Mouse (Mus musculus): ENCODE measurements around the gene Pigp.

The Pigp gene

GRCm38 (mm10) chr16:94371301-94371931 is at the start of gene Pigp:
TSS of gene Pigp (minus strand) at chr16:94371842.
- peak; percentile 91 for DNase-seq (ENCODE audit: low read depth, low spot score)

- peak; percentile 9 for DNase-seq (ENCODE audit: low read depth, low spot score)
Observed at GRCm38 (mm10) chr16:94420498-94420897, 48.9 kb upstream of the Pigp start.

GRCm38 (mm10) chr16:94414151-94414550 is 42.5 kb upstream of the Pigp start:
- no peak for DNase-seq (ENCODE audit: low read depth, low spot score)

- DNase-seq (ENCODE audit: low read depth, low spot score), result no peak
Observed at GRCm38 (mm10) chr16:94412760-94413159, 41.1 kb upstream of the Pigp start.

GRCm38 (mm10) chr16:94412198-94412597 is 40.6 kb upstream of the Pigp start:
- no peak for DNase-seq (ENCODE audit: low read depth, low spot score)

- no peak for DNase-seq (ENCODE audit: low read depth, low spot score)
Observed at GRCm38 (mm10) chr16:94411287-94411686, 39.6 kb upstream of the Pigp start.

- DNase-seq (ENCODE audit: low read depth, low spot score), result no peak
Observed at GRCm38 (mm10) chr16:94402185-94402584, 30.5 kb upstream of the Pigp start.

- DNase-seq (ENCODE audit: low read depth, low spot score), result no peak
Observed at GRCm38 (mm10) chr16:94401636-94402035, 30.0 kb upstream of the Pigp start.

GRCm38 (mm10) chr16:94399141-94399540 is 27.5 kb upstream of the Pigp start:
- no peak for DNase-seq (ENCODE audit: low read depth, low spot score)

GRCm38 (mm10) chr16:94396641-94397040 is 25.0 kb upstream of the Pigp start:
- DNase-seq (ENCODE audit: low read depth, low spot score), result no peak

GRCm38 (mm10) chr16:94395051-94395450 is 23.4 kb upstream of the Pigp start:
- no peak for DNase-seq (ENCODE audit: low read depth, low spot score)

GRCm38 (mm10) chr16:94392299-94392698 is 20.7 kb upstream of the Pigp start:
- no peak for DNase-seq (ENCODE audit: low read depth, low spot score)

GRCm38 (mm10) chr16:94387690-94388089 is 16.0 kb upstream of the Pigp start:
- DNase-seq (ENCODE audit: low read depth, low spot score), result no peak

GRCm38 (mm10) chr16:94383277-94383676 is 11.6 kb upstream of the Pigp start:
- no peak for DNase-seq (ENCODE audit: low read depth, low spot score)

GRCm38 (mm10) chr16:94379386-94379785 is 7.7 kb upstream of the Pigp start:
- no peak for DNase-seq (ENCODE audit: low read depth, low spot score)

GRCm38 (mm10) chr16:94370915-94371300 is 734 bp downstream of the Pigp start:
- peak; percentile 69 for DNase-seq (ENCODE audit: low read depth, low spot score)

- peak; percentile 98 for DNase-seq (ENCODE audit: low read depth, low spot score)
Observed at GRCm38 (mm10) chr16:94370173-94370914, 1.3 kb downstream of the Pigp start, which contains the start of gene Ttc3. TSS of gene Ttc3 (plus strand) at chr16:94370618.

- DNase-seq (ENCODE audit: low read depth, low spot score), result peak; percentile 13
Observed at GRCm38 (mm10) chr16:94369596-94370172, 2.0 kb downstream of the Pigp start.

GRCm38 (mm10) chr16:94365435-94365834 is 6.2 kb downstream of the Pigp start:
- no peak for DNase-seq (ENCODE audit: low read depth, low spot score)

- DNase-seq (ENCODE audit: low read depth, low spot score), result no peak
Observed at GRCm38 (mm10) chr16:94363814-94364213, 7.8 kb downstream of the Pigp start.

- DNase-seq (ENCODE audit: low read depth, low spot score), result peak; percentile 34
Observed at GRCm38 (mm10) chr16:94362174-94362873, 9.3 kb downstream of the Pigp start.
